Mouse (Mus musculus) erythroblast, embryonic 14.5 days (primary cell): ENCODE results near the gene Rimklb.

ENCODE experiments used
- GATA1 ChIP-seq: IDR thresholded peaks from 2 replicates; pipeline ENCODE4 v1.6.1; 2012; ENCODE audit warnings: low read length, inconsistent platforms, mixed read lengths
- TAL1 ChIP-seq: IDR thresholded peaks from 3 replicates; pipeline ENCODE4 v1.6.1; 2012; ENCODE audit warnings: low read length, inconsistent platforms, mixed read lengths

GRCm38 (mm10) chr6:122427456-122427855, 71.1 kb downstream of the Rimklb start:
- TF ChIP-seq GATA1, result no peak
- no peak for TF ChIP-seq TAL1
